Mouse (Mus musculus) left cerebral cortex, postnatal 4 days (tissue): ENCODE measurements at regions not wholly inside any gene's neighbourhood (a gene's known extent, or its start where the extent isn't known, plus 50 kb on each side); places are given as distances from the start of the nearest gene placed in this dataset.

Source experiments
- DNase-seq: peaks from one replicate; pipeline ENCODE4 v3.0.0-alpha.2; 2022
- intact Hi-C: fragments of 180-260 bp; cut with DNase I; formaldehyde crosslinking; loops from one replicate; pipeline ENCODE4 v1.15.1; 2025

DNA sequence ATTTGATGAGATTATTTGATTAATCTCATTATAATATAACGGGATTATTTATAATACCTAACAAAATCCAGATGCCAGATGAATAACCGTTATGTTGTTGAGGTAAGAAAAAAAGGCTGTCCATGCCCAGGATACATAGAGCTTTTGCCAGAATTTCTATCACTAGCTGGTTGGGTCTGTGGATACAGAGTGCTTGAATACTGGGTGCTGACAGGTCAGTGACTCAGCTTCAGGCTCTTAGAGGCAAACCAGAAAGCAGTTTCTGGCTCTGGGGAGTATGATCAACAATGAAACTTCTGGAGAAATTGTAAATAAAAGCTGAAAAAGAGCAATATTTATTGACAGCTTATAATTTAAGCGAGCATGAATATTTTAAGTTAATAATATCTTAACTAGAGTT lies 109.4 kb upstream of the Ankrd1 start:
- DNase-seq, result no peak
- intact Hi-C loops, result no loop called here

DNA sequence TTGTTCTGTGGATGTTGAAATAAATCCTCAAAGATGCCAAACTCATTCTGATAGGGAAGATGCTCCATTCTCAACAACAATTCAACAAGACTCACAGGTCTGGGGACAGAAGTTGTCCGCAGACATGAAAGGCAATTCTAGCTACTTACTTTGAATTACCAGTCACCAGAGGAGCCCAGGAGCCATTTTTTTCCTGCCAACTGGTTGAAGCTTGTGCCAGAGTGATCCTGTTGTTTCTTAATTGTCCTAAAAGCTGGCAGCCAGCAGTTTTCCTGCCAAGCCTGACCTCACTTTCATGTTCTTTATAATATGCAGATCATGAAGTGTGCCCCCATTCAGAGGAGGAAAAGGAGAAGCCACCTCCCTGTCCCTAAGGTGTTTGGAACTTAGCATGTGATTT lies 110.0 kb upstream of the Ankrd1 start:
- intact Hi-C loops, result no loop called here
- DNase-seq, result peak; percentile 29

DNA sequence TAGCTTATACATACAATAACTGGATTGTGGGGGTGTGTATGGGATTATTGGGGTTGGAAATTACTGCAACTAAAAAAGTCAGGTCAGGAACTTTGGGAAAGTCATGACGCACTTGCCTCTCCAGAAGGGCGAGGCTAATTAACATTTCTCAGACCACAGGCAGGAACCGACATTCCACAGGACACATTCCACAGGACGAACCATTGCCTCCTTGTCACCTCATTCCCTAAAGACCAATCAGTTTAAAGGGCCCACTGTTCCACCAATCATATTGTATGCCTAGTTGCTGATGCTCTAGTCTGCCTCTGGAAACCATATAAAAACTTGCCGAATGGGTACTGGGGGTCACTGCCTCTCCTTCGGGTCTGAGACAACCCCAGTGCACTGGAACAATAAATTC lies 113.0 kb upstream of the Pcgf5 start:
- intact Hi-C loops, result no loop called here
- no peak for DNase-seq

DNA sequence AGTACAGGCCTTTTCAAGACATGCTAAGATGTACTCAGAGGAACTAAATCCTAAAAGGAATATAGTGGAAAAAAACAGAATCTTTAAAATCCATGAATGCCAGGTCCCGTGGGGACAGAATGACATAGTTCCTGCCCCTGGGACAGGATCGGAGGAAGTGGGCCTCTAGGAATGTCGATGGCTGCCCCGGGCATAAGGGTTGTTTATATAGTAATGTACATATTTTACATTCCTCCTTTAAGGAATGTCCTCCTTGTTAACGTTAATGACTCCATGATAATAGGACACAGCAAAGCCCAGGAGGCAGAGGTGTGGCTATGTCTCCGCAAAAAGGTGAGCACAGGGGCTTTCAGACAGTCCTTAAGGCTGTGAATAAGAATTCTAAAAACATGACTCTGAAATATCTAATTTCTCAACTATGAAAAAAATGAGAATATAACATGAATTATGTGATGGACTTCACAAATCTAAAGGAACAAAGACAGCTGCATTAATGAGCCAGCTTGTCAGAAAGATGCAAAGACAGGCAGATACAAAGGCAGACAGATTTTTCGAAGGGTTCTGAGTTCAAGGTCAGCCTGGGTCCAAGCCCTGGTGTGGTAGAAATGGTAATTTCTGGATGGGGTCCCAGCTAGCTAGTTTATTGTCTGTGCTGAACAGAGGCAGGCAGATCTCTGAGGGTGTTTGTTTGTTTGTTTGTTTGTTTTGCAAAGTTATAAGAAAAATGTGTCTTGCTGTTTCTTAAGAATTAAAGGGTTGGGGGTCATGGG lies 111.3 kb upstream of the Pcgf5 start:
- DNase-seq, result no peak
- intact Hi-C loops, result no loop called here

DNA sequence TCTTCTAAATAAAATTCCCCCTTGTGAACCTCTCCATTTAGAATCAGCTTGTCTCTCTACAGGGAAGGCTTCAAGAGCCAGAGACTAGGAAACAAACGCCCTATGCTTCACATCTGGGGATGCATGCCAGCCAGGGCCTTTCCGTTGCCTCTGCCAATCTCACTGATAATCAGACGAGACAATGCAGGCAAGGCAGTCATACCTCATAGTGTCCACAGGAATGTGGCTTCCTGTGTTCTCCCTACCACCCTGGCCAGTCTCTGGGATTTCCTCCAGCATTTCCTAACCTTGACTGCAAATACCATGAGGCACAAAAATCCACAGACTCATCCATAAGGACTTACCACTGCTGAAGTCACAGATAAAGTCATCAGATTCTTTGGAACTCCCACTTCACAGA lies 110.4 kb upstream of the Pcgf5 start:
- intact Hi-C loops, result no loop called here
- DNase-seq, result no peak

DNA sequence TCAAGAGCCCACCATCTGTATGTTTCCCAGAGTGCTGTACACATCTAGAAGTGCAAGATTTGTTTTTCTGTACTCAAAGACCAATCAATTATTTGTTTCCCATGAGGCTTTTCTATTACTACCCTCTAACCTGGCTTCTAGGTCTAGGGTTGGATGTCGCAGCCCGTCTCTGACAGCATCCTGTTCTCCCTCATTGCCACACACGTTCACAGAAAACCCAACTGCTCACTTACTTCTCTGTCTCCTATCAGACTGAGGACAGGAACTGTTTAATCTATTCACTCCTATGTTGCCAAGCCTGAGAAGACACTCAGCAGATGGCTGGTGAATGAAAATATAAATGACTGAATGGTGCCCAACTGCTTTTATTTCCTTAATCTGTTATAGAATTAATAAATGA lies 109.6 kb upstream of the Pcgf5 start:
- intact Hi-C loops, result no loop called here
- DNase-seq, result no peak

DNA sequence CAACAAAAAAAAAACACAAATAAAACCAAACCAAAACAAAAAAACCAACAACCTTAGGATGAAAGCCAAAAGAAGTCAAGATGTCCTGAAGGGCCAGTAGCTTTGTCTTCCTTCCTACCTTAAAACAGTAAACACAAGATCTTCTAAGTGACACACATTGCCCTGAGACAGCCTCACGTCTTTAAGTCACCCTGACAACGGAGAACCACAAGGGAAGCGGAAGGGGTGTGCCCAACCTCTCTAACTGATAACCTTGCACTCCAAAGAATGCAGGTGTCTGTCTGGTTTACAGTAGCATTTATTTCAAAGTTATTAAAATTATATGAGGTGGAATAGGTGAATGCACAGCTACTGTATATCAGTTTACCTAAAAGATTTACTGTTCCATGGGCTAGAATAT lies 105.7 kb upstream of the Pcgf5 start:
- DNase-seq, result no peak
- intact Hi-C loops, result loop anchor here (5.0 kb wide), 1 partner anchor 40 kb away; no protein-coding TSS in a partner anchor

DNA sequence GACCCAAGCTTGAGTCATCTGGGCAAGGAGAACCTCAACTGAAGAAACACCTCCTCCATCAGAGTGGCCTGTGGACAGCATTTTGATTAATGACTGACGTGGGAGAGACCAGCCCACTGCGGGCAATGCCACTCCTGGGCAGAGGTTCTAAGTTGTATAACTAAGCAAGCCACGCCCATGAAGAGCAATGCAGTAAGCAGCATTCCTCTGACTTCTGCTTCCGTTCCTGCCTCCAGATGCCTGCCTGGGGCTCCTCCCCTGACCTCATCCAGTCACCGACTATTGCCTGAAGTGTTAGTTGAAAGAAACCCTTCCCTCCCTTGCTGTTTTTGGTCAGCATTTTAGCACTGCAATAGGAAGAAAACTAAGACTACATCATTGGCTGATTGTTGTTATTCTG lies 105.2 kb upstream of the Pcgf5 start:
- intact Hi-C loops, result loop anchor here (5.0 kb wide), 1 partner anchor 39 kb away; no protein-coding TSS in a partner anchor

DNA sequence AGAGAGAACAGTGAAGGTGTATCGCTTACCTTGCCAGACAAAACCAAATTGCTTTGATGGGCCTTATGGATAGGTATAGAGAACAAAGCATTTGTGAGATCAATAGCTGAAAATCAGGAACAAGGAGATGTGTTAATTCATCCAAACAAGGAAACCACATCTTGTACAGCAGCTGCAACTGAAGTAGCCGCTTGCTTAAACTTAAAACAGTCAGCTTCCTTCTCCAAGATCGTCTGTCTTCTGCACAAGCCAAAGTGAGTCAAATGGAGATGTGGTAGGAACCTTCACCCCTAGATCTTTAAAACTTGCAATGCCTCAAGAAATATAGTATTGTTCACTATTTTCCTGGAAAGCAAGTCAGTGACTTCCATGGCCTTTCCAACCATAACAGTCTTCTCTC lies 95.6 kb upstream of the Pcgf5 start:
- intact Hi-C loops, result no loop called here
- DNase-seq, result no peak

More for the DNA sequence above, 105.2 kb upstream of the Pcgf5 start:
- no peak for DNase-seq

DNA sequence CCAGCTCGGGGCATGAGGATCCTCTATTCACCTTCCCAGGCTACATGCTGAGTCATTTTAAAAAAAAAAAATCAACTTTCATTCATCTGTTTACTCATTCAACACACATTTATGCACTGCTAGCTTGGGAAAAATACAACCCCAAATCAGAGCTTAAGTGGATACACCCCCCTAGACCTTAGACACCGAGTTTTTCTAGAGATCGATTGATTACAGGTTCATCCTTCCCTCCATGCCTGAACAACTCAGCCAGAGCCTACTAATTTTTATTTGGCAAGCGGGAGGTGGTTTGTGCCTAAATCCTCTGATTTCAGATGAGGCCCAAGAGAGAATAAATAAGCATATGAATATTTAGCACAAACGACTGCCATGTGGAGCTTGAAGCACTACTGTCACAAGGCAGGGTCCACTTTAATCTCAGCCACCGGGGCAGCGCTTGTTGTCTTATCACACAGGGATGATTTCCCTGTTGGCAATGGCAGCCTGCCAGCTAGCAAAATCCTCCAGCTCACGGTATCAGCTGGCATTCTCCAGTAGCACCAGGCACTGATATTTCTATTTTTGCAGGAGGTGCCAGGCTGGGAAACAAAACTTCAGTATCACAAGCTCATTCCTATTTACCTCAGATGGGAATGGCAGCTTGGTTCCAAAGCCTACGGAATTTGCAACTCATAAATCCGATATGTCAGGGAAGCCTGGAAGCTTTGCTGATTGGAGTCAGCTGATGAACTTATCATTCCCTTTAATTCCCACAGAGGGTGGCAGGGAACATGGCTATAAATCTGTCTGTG lies 90.2 kb upstream of the Pcgf5 start:
- peak; percentile 51 for DNase-seq
- intact Hi-C loops, result no loop called here

DNA sequence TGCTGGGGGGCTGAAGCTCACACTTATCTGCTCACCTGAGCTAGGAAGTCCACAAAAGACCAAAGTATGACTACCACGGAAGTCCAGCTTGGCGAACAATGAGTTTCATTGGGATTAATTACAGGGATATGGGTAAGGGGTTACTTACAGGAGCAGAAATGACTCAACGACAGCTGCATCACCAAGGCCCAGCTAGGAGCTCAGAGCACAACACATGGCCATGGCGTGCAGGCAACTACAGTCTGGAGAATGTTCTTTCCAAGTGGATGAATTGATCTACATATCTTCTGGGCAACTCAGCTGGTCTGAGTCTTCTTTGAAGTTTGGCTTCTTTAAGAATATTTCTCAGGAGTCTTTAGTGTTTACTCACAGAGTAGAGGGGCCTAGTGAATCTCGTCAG lies 86.3 kb upstream of the Pcgf5 start:
- no peak for DNase-seq
- intact Hi-C loops, result no loop called here

DNA sequence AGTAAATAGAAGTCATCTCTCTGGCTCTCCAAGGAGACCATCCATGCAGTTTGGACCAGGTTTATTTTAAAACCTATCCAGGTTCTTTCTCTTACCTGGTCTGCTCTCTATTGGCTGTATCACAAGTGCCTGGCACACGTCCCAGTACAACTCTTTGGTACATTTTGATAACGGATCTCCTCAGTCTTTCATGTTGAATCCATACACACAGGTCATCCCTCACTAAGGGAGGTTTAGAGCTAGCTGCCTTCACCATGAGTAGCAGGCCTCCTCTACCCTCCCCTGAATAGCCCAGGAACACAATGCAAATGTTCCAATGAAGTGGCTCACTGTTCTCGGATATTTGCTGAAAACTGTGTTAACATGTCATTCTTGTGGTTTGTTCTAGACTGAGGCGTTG lies 84.2 kb upstream of the Pcgf5 start:
- no peak for DNase-seq
- intact Hi-C loops, result no loop called here

DNA sequence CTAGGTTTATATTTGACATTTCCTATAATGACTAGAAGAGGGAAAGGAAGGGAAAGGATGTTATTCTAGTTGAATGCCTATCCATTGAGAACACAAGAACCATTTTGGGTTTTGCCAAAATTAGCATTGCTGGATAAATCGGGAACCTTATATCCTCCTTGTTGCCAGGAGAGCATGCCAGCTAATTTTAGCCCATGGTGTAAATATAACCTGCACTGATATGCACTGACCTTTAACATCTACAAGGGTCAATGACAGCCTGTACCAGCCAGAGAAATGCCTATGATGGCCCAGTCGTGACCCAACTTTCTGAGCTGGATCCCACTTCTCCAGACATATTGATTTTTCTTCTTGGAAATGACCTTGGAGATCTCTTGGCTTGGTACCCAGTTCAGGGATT lies 83.7 kb upstream of the Pcgf5 start:
- no peak for DNase-seq
- intact Hi-C loops, result no loop called here

DNA sequence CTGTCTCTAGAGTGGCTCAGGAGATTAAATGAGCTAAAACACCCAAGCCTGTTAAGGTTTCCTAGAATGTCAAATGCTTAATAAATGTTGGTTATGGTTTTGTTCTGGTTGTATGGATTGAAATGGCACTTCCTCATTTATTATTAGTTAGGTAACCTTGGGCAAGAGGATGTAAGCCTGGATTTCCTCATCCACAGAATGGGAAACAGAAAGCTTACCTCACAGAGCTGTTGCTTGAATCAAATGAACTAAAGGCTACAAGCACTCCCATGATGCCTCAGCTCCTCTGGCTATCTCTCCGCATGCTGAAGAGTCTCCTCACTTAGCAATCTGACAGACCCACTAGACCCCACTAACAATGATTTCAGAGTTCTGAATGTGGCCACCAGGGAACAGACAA lies 82.8 kb upstream of the Pcgf5 start:
- DNase-seq, result no peak
- intact Hi-C loops, result no loop called here

DNA sequence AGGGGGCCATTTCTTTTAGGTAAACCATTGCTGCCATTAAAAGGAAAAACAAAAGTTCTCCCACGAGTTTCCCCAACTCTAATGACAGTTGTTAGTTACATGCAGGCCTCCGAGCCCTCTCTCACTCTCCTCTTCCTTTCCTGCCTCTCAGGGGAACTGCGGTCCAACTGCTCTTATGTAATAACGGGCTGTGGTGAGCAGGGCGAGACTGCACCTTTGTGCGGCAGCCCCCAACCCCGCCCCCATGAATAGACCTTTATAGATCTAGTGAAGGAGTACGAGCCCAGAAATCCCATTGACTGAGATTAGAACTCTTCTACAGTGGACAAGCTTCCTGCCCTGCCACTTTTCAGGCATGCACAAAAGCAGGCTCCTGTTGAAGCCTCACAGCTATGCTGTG lies 81.8 kb upstream of the Pcgf5 start:
- no peak for DNase-seq
- intact Hi-C loops, result no loop called here

DNA sequence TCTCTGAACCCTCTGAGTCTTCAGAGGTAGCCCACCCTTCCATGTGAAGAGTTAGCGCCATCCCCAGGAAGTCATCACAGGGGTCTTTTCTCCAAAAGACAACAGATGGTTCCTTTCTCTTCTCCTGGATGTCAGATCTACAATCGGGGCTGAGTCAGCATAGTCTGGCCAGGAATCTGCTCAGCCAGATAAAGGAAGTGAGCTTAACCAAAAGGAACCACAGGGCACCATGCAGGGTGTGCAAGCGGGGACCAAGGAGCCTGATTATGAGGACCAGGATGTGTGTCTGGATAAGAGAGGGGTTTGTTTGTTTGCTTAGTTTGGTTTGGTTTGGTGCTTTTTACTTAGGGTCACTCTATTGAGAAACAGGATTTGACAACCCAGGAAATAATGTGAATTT lies 74.6 kb upstream of the Pcgf5 start:
- DNase-seq, result no peak
- intact Hi-C loops, result no loop called here

DNA sequence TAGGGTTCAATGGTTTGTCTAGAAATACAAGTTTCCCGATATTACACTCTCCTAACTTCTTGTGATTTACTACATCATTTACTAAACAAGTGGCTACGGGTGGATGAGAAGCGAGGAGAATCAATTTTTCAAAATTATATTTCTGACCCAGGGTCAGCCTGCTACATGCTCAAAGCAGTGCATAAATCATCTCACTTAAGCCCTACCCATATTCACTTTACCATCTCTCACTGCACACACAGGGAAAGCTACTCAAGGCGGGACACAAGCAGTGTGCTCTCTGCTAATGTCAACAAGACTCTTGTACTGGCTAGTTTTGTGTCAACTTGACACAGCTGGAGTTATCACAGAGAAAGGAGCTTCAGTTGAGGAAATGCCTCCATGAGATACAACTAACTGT lies 62.6 kb upstream of the Pcgf5 start:
- intact Hi-C loops, result no loop called here
- no peak for DNase-seq

DNA sequence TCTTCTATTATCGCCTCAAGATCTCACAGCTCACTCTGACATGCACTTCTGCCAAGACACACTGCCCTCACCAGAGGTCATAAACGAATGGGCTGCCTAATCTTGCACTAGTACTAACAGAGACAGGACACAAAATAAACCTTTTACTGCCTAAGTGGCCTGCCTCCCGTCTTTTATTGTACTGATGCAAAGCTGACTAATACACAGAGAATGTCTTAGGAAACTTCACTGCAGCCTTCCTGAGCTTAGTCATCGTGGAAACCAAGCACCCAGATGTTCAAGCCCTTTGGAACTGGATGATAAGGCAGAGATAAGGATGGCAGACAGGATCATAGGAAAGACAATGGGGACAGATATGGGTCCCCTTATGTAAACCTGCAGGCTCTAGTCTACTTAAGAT lies 57.3 kb upstream of the Pcgf5 start:
- intact Hi-C loops, result no loop called here
- DNase-seq, result no peak

DNA sequence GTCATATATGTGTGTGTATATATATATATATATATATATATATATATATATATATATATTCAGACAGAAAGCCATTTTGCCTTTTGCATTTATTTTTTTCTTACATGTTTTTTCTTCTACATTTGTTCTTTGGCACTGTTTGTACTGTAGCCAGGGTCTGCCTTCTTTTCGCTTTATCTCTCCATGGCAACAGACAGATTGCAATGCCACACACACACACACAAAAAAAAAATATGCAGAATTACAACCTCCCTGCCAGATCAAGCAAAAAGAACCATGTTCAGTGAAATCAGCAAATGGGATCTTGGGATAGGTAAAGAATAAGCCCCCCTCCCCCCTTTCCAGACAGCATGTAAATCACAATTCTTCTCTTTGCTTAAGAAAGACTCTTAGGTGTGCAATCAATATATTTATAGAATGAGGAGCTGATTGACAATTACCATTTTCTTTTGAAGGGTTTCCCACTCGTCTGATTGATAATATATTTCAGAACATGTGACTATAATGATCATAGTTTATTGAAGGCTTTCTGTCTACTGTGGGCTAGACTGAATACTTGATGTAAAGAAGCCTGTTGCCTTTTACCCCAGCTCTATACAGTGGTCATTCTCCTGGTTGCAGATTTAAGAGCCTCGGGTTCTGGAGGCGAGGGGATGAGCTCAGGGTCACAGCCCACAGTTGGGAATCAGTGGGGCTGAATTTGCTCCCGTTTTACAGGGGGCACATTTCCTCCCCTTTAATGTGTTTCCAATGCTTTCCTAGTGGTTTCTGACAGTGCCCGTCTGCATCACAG lies 54.7 kb upstream of the Pcgf5 start:
- DNase-seq, result no peak
- intact Hi-C loops, result no loop called here
